Mouse (Mus musculus) midbrain, postnatal 0 days (tissue): ENCODE measurements around the gene Vps33b. TPM values are rescaled to one million over a fixed set of nuclear protein-coding genes. Genes with fewer than 3 reads are reported as not detected.

Experiments used
- ATAC-seq: fragments of 200-750 bp; cut with Nextera tagmentation; 2 replicates; pipeline ENCODE4 v1.8.0; 2017; ENCODE audit warnings: moderate number of reproducible peaks, mild to moderate bottlenecking, moderate TSS enrichment, moderate library complexity; ENCODE audit not compliant: low FRiP score
- DNase-seq: peaks from one replicate; pipeline ENCODE4 v3.0.0-alpha.2; 2015; ENCODE audit warnings: low spot score
- H3K27ac ChIP-seq: fragments of 300-500 bp; sonication (generic); 2 replicates; pipeline ENCODE4 v1.5.1; 2014; ENCODE audit warnings: low read depth, mild to moderate bottlenecking, low read length, mixed read lengths
- H3K27me3 ChIP-seq: fragments of 300-500 bp; sonication (generic); 2 replicates; pipeline ENCODE4 v1.6.1; 2014; ENCODE audit warnings: low read length, control low read depth, mixed read lengths; ENCODE audit not compliant: insufficient read depth
- H3K36me3 ChIP-seq: fragments of 300-500 bp; sonication (generic); 2 replicates; pipeline ENCODE4 v1.6.1; 2014; ENCODE audit warnings: low read length, control low read depth, mixed read lengths; ENCODE audit not compliant: insufficient read depth
- H3K4me1 ChIP-seq: fragments of 300-500 bp; sonication (generic); 2 replicates; pipeline ENCODE4 v1.6.1; 2014; ENCODE audit warnings: mild to moderate bottlenecking, control low read depth, antibody characterized with exemption, low read length, mixed read lengths; ENCODE audit not compliant: insufficient read depth
- H3K4me2 ChIP-seq: fragments of 300-500 bp; sonication (generic); 2 replicates; pipeline ENCODE4 v1.6.1; 2014; ENCODE audit warnings: low read depth, mild to moderate bottlenecking, low read length, mixed read lengths; ENCODE audit not compliant: poor library complexity, severe bottlenecking
- H3K4me3 ChIP-seq: fragments of 300-500 bp; sonication (generic); 2 replicates; pipeline ENCODE4 v1.5.1; 2014; ENCODE audit warnings: low read depth, mild to moderate bottlenecking, low read length, moderate library complexity
- H3K9ac ChIP-seq: fragments of 300-500 bp; sonication (generic); replicated peaks from 2 replicates; pipeline ENCODE4 v1.6.1; 2014; ENCODE audit warnings: mild to moderate bottlenecking, low read length, moderate library complexity, mixed read lengths; ENCODE audit not compliant: poor library complexity, severe bottlenecking
- H3K9me3 ChIP-seq: fragments of 300-500 bp; sonication (generic); 2 replicates; pipeline ENCODE4 v1.6.1; 2016; ENCODE audit warnings: low read length, control low read depth
- CTCF ChIP-seq: IDR thresholded peaks from 2 replicates; pipeline ENCODE4 v1.5.1; 2016; ENCODE audit warnings: antibody characterized with exemption, mild to moderate bottlenecking
- WGBS: fragments of 180-500 bp; shearing (Covaris S2); extraction: QIAGEN DNeasy Blood & Tissue Kit; methylation state at CpG from one replicate; pipeline ENCODE4 v1.1.7; 2014; 5-methylcytosine and 5-hydroxymethylcytosine counted together
- polyA plus RNA-seq: library from polyadenylated mRNA; unstranded; fragments of >200 nt; fragmentation: Nextera tagmentation; extraction: Ambion mirVana; gene quantifications from 2 replicates; pipeline ENCODE4 v1.2.1, GENCODE M21; 2015
- total RNA-seq: library from RNA; depleted of rRNA; stranded (reverse); fragments of >200 nt; gene quantifications from 2 replicates; pipeline ENCODE4 v1.2.3, GENCODE M21; 2014; rRNA removed

Gene Vps33b
- total and polyA plus RNA-seq, 2 experiments from 2014 or later, result 18.3 to 25.0 TPM

DNA sequence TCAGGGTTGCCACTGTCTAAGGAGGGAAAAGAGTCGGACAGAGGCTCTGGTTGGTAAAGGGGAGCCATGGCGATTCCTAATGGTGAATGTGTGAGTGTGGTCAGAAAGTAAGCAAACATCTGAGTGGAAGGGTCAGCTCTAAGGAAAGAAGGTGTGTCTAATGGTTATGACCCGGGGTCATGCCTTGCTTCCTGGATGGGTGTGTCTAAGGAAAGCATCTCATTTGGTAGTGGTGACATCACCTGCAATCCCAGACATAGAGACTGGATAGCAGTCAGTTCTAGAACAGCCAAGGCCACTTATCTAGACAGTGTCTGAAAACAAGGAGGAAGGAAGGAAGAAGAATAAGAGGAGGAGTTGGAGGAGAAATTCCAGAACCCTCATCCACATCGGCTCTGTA lies 65.4 kb downstream of the Vps33b start:
- H3K4me2 ChIP-seq, result no peak overlapping the region
- DNase-seq, result no peak
- H3K9me3 ChIP-seq, result no peaks in the 10 kb centered on the region
- no peak overlapping the region for H3K4me3 ChIP-seq
- ATAC-seq, result no peak
- no peak overlapping the region for H3K27ac ChIP-seq
- H3K9ac ChIP-seq, result no peak overlapping the region
- H3K27me3 ChIP-seq, result no peaks in the 10 kb centered on the region
- peaks cover 66% of the 10 kb centered on the region for H3K36me3 ChIP-seq
- WGBS, result 96% methylated on average over 4 of the region's 4 CpGs
- TF ChIP-seq CTCF, result no peak
- peaks cover 13% of the 10 kb centered on the region; the same call in 1 of the 2 replicates for H3K4me1 ChIP-seq

DNA sequence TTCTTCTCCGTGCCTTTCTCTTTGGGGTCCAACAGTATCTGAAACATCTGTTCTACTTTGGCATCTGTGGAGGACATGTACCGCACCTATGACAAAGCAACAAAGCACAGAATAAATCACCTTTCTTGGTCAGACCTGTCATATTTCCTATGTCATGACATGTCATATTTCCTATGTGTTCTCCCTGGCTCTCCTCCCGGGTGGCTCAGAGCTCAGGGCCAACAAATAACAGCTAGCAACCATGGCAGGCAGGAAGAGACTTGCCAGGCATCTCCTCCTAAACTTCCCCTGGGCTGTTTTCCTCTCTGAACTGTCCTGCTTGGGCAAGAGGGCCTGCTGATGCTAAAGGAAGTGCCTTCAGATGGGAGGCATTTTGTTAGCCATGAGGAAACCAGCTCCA lies 67.5 kb downstream of the Vps33b start:
- Histone ChIP-seq H3K4me3 (no peak overlapping the region), H3K27me3 (no peaks in the 10 kb centered on the region), H3K4me1 (peaks cover 16% of the 10 kb centered on the region; the same call in 1 of the 2 replicates), H3K9me3 (no peaks in the 10 kb centered on the region), H3K9ac (no peak overlapping the region), H3K4me2 (no peak overlapping the region), H3K36me3 (peaks cover 47% of the 10 kb centered on the region), H3K27ac (no peak overlapping the region)
- no peak for TF ChIP-seq CTCF
- DNase-seq, result no peak
- no peak for ATAC-seq
- 94% methylated on average over 3 of the region's 3 CpGs for WGBS

GRCm38 (mm10) chr7:80339371-80339770 lies 69.9 kb downstream of the Vps33b start:
- Histone ChIP-seq H3K9ac (peak overlapping the region; percentile 79), H3K9me3 (no peaks in the 10 kb centered on the region), H3K4me2 (peak overlapping the region; percentile 82), H3K27ac (peak overlapping the region; percentile 90), H3K4me1 (peaks cover 28% of the 10 kb centered on the region; the same call in 1 of the 2 replicates), H3K4me3 (peak overlapping the region; percentile 53), H3K27me3 (no peaks in the 10 kb centered on the region), H3K36me3 (peaks cover 27% of the 10 kb centered on the region)
- ATAC-seq (no peak), DNase-seq (peak; percentile 45)
- TF ChIP-seq CTCF, result no peak
- 6% methylated on average over 17 of the region's 17 CpGs for WGBS

DNA sequence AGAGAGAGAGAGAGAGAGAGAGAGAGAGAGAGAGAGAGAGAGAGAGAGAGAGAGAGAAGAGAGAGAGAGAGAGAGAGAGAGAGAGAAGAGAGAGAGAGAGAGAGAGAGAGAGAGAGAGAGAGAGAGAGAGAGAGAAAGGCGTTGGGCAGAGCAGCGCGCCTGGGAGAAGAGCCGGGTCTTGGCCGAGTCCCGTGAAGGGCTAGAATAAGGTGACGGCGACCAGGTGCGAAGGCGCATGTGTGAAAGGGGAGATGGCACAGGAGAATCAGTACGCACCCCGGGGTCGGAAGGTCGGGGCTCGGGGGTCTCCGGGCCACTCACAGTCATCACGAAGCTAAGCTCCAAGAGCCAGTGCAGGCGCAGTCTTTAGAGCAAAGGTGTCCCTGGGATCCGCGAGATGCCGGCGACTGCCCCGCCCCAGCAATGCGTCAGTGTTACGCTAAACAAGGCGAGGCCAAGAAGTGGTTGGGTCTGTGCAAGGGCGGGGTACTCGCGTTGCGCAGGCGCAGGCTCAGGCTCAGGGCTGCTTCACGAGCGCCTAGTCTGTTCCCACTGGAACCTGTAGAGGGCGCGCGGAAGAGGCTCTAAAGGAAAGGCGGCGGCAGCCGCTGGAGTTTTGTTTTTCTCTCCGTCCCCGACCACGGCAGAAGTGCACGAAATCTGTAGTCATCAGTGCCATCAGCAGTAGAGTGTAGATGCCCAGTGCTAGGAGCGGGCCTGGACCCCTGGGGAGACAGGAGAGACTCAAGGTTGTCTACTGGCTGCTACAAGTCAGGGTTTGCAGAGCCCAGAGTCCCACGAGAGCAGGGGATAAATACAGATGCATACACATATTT lies 70.6 kb downstream of the Vps33b start:
- Histone ChIP-seq H3K4me1 (peaks cover 28% of the 10 kb centered on the region; the same call in 1 of the 2 replicates), H3K4me2 (peak overlapping the region; percentile 82), H3K36me3 (peaks cover 21% of the 10 kb centered on the region), H3K9ac (peak overlapping the region; percentile 79), H3K9me3 (no peaks in the 10 kb centered on the region), H3K27ac (peak overlapping the region; percentile 90), H3K27me3 (no peaks in the 10 kb centered on the region), H3K4me3 (peak overlapping the region; percentile 53)
- under 1% methylated on average over 45 of the region's 45 CpGs for WGBS
- DNase-seq (peak; percentile 97), ATAC-seq (peak; percentile 96)
- peak; percentile 91 for TF ChIP-seq CTCF

DNA sequence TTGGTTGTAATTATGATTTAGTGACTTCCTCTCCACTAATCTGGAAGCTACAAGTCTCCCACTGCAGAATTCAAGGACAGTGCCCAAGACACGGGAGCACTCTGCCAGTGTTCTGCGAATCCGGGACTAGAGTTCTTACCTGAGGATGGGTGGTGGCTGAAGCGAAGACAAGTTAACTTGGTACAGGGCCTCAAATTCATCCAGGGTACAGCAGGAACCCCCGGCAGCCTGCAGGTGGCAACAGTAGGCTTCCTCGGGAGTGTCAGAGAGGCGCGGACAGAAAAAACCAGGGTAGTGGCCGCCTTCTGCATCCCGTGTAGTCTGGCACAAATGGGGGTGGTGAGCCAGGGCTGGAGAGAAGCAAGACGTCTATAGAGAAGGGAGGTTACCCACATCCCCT lies 71.3 kb downstream of the Vps33b start, which contains the start of gene Unc45a:
Gene Unc45a, minus strand, starts transcription at position 213 of the 400 bp plus-strand sequence.
- WGBS, result 4% methylated on average over 11 of the region's 11 CpGs
- TF ChIP-seq CTCF, result peak; percentile 78
- peak within 1 kb of the TSS; percentile 90 for H3K27ac ChIP-seq
- no peaks in the 10 kb centered on the region for H3K9me3 ChIP-seq
- H3K9ac ChIP-seq, result peak within 1 kb of the TSS; percentile 79
- peaks cover 28% of the 10 kb centered on the region; the same call in 1 of the 2 replicates for H3K4me1 ChIP-seq
- peaks cover 13% of the 10 kb centered on the region for H3K36me3 ChIP-seq
- H3K27me3 ChIP-seq, result no peaks in the 10 kb centered on the region
- H3K4me3 ChIP-seq, result peak within 1 kb of the TSS; percentile 53
- ATAC-seq (peak; percentile 58), DNase-seq (peak; percentile 77)
- peak within 1 kb of the TSS; percentile 82 for H3K4me2 ChIP-seq

Other genes with a start within 250 kb of the Vps33b start
- 25.1 and 33.6 TPM in 2 replicates for gene Zfp710, start 244.8 kb upstream of the Vps33b start, total RNA-seq
- 9.8 and 10.7 TPM in 2 replicates for gene Zfp710, start 244.8 kb upstream of the Vps33b start, polyA plus RNA-seq
- 122 and 136 TPM in 2 replicates for gene Idh2, start 154.3 kb upstream of the Vps33b start, total RNA-seq
- 115 and 124 TPM in 2 replicates for gene Idh2, start 154.3 kb upstream of the Vps33b start, polyA plus RNA-seq
- gene Sema4b, start 82.8 kb upstream of the Vps33b start, total RNA-seq, result 40.3 and 43.7 TPM in 2 replicates
- gene Sema4b, start 82.8 kb upstream of the Vps33b start, polyA plus RNA-seq, result 26.3 and 29.2 TPM in 2 replicates
- gene Cib1, start 36.8 kb upstream of the Vps33b start, total RNA-seq, result 15.2 and 22.3 TPM in 2 replicates
- gene Cib1, start 36.8 kb upstream of the Vps33b start, polyA plus RNA-seq, result 30.6 and 33.7 TPM in 2 replicates
- 5.9 and 7.4 TPM in 2 replicates for gene Gdpgp1, start 36.8 kb upstream of the Vps33b start, total RNA-seq
- 2.5 and 2.8 TPM in 2 replicates for gene Gdpgp1, start 36.8 kb upstream of the Vps33b start, polyA plus RNA-seq
- gene Ttll13, start 23.3 kb upstream of the Vps33b start, total RNA-seq, result 1.2 and 1.6 TPM in 2 replicates
- 2.4 and 3.2 TPM in 2 replicates for gene Ttll13, start 23.3 kb upstream of the Vps33b start, polyA plus RNA-seq
- gene Ngrn, start 8.4 kb upstream of the Vps33b start, total RNA-seq, result 50.9 and 76.4 TPM in 2 replicates
- 80.6 and 84.8 TPM in 2 replicates for gene Ngrn, start 8.4 kb upstream of the Vps33b start, polyA plus RNA-seq
- 12.9 and 13.2 TPM in 2 replicates for gene Prc1, start 24.8 kb downstream of the Vps33b start, total RNA-seq
- 13.3 and 14.1 TPM in 2 replicates for gene Prc1, start 24.8 kb downstream of the Vps33b start, polyA plus RNA-seq
- gene Rccd1, start 54.8 kb downstream of the Vps33b start, total RNA-seq, result 22.7 and 30.6 TPM in 2 replicates
- 7.4 and 7.9 TPM in 2 replicates for gene Rccd1, start 54.8 kb downstream of the Vps33b start, polyA plus RNA-seq
- gene Unc45a, start 71.4 kb downstream of the Vps33b start, total RNA-seq, result 51.0 and 63.3 TPM in 2 replicates
- gene Unc45a, start 71.4 kb downstream of the Vps33b start, polyA plus RNA-seq, result 54.6 and 55.9 TPM in 2 replicates
- gene Hddc3, start 73.5 kb downstream of the Vps33b start, total RNA-seq, result 35.9 and 36.7 TPM in 2 replicates
- gene Hddc3, start 73.5 kb downstream of the Vps33b start, polyA plus RNA-seq, result 15.1 and 16.8 TPM in 2 replicates
- gene Man2a2, start 101.7 kb downstream of the Vps33b start, total RNA-seq, result 59.1 and 70.2 TPM in 2 replicates
- 13.7 and 16.6 TPM in 2 replicates for gene Man2a2, start 101.7 kb downstream of the Vps33b start, polyA plus RNA-seq
- 4.3 and 7.9 TPM in 2 replicates for gene Fes, start 118.3 kb downstream of the Vps33b start, total RNA-seq
- gene Fes, start 118.3 kb downstream of the Vps33b start, polyA plus RNA-seq, result 3.1 and 3.7 TPM in 2 replicates
- gene Furin, start 135.8 kb downstream of the Vps33b start, total RNA-seq, result 16.6 TPM in 2 replicates
- 5.0 and 6.0 TPM in 2 replicates for gene Furin, start 135.8 kb downstream of the Vps33b start, polyA plus RNA-seq